Mouse (Mus musculus) neural tube, embryonic 12.5 days (tissue): ENCODE results near the gene Cited4. TPM values are rescaled to one million over a fixed set of nuclear protein-coding genes. Genes with fewer than 3 reads are reported as not detected.

ENCODE experiments used
- ATAC-seq: fragments of 200-750 bp; cut with Nextera tagmentation; 2 replicates; pipeline ENCODE4 v1.8.0; 2017; ENCODE audit warnings: low read depth, mild to moderate bottlenecking, moderate TSS enrichment, moderate library complexity; ENCODE audit not compliant: low FRiP score
- H3K27ac ChIP-seq: fragments of 300-500 bp; sonication (generic); 2 replicates; pipeline ENCODE4 v1.5.1; 2016
- H3K27me3 ChIP-seq: fragments of 300-500 bp; sonication (generic); replicated peaks from 2 replicates; pipeline ENCODE4 v1.6.1; 2016; ENCODE audit warnings: mild to moderate bottlenecking
- H3K36me3 ChIP-seq: fragments of 300-500 bp; sonication (generic); 2 replicates; pipeline ENCODE4 v1.6.1; 2016; ENCODE audit warnings: mild to moderate bottlenecking
- H3K4me1 ChIP-seq: fragments of 300-500 bp; sonication (generic); 2 replicates; pipeline ENCODE4 v1.6.1; 2016
- H3K4me2 ChIP-seq: fragments of 300-500 bp; sonication (generic); replicated peaks from 2 replicates; pipeline ENCODE4 v1.6.1; 2016; ENCODE audit warnings: mild to moderate bottlenecking
- H3K4me3 ChIP-seq: fragments of 300-500 bp; sonication (generic); 2 replicates; pipeline ENCODE4 v1.5.1; 2016
- H3K9ac ChIP-seq: fragments of 300-500 bp; sonication (generic); 2 replicates; pipeline ENCODE4 v1.6.1; 2016; ENCODE audit warnings: mild to moderate bottlenecking
- H3K9me3 ChIP-seq: fragments of 300-500 bp; sonication (generic); 2 replicates; pipeline ENCODE4 v1.6.1; 2016; ENCODE audit warnings: mild to moderate bottlenecking
- WGBS: fragments of 180-500 bp; shearing (Covaris S2); methylation state at CpG from one replicate; pipeline ENCODE4 v1.1.7; 2016; 5-methylcytosine and 5-hydroxymethylcytosine counted together
- polyA plus RNA-seq: library from polyadenylated mRNA; unstranded; fragments of >200 nt; fragmentation: Nextera tagmentation; extraction: Ambion mirVana; gene quantifications from 2 replicates; pipeline ENCODE4 v1.2.1, GENCODE M21; 2016

Gene Cited4
- polyA plus RNA-seq, 1 experiment from 2014 or later: 4.3 TPM

DNA sequence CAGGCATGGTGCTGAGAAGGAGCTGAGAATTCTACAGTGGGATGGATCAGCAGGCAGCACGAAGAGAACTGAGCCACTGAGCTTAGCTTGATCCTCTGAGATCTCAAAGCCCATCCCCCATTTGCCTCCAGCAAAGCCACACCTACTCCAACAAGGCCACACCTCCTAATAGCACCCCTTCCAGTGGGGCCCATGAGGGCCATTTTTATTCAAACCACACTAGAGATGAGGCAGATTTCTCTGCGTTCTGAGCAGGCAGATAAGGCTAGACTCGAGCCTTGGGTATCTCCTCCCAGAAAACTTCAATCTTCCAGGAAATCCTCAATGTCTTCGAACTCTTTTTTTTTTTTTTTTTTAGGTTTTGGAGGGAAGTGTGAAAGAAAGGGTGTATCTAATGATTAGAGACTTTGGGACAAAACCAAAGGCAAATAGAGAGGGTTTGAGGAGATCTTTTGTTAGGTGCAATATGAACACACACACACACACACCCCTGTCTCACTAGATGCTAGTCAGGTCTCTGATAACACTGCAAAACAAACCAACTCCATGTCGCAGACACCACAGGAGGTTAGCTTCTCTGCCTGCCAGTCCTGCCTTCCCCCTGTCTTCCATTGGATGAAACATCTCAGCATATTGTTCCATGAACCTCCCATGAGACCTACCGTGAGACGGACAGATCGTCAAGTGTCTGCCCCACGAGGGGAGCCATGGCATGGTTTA is 17.1 kb downstream of the Cited4 start:
- H3K4me2 ChIP-seq: no peak overlapping the region
- no peaks in the 10 kb centered on the region for H3K27me3 ChIP-seq
- no peaks in the 10 kb centered on the region for H3K36me3 ChIP-seq
- H3K27ac ChIP-seq: no peak overlapping the region
- no peak for ATAC-seq
- WGBS: 58% methylated on average over 9 of the region's 9 CpGs
- H3K4me1 ChIP-seq: no peaks in the 10 kb centered on the region; the same call in 1 of the 2 replicates
- H3K9me3 ChIP-seq: no peaks in the 10 kb centered on the region
- no peak overlapping the region for H3K4me3 ChIP-seq
- H3K9ac ChIP-seq: no peak overlapping the region

DNA sequence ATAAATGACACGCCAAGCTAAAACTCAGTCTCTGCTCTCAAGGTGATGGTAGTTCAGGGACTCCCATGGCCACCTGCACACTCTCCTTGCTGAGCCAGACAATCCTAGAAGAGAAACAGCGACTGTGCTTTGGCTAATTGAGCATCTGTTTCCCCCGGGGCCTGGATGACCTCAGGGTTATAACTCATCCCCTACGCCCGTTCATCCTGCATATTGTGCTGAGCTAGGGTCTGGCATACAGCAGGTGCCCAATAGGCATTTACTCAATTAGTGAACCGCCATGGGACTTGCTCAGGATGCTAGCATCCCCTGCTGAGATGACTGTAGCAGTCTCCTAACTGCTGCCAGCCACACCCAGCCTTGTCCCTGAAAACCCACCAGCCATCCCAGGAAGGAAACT is 20.9 kb downstream of the Cited4 start:
- H3K27ac ChIP-seq: no peak overlapping the region
- H3K4me3 ChIP-seq: no peak overlapping the region
- ATAC-seq: peak; percentile 61; the same call in 1 of the 2 replicates
- no peaks in the 10 kb centered on the region for H3K36me3 ChIP-seq
- no peaks in the 10 kb centered on the region; the same call in 1 of the 2 replicates for H3K4me1 ChIP-seq
- H3K4me2 ChIP-seq: no peak overlapping the region
- H3K27me3 ChIP-seq: 0 out of 2 replicates have a peak, but pooled peaks cover 4% of the 10 kb centered on the region
- H3K9ac ChIP-seq: no peak overlapping the region
- 25% methylated on average over 6 of the region's 6 CpGs for WGBS
- no peaks in the 10 kb centered on the region for H3K9me3 ChIP-seq

DNA sequence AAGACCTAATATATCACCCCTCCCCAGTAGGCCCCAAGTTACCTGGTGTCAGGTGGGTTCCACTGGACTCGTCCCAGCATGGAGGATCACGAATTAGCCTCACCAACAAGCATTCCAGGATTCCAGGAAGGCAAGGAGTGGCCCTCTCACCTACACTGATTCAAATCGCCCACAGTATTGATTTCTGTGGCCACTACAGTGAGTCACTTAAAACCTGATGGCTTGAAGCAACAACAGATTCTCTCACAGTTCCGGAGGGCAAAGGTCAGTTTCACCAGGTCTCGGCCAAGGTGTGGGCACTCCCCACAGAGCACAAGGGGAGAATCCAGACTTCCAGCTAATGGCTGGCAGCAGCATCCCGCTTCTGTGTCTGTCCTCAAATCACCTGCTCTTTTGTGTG is 22.9 kb downstream of the Cited4 start:
- H3K27me3 ChIP-seq: 0 out of 2 replicates have a peak, but pooled peaks cover 4% of the 10 kb centered on the region
- ATAC-seq: no peak
- H3K4me3 ChIP-seq: no peak overlapping the region
- no peaks in the 10 kb centered on the region for H3K36me3 ChIP-seq
- H3K9me3 ChIP-seq: no peaks in the 10 kb centered on the region
- H3K4me2 ChIP-seq: no peak overlapping the region
- no peak overlapping the region for H3K9ac ChIP-seq
- 79% methylated on average over 6 of the region's 6 CpGs for WGBS
- H3K27ac ChIP-seq: no peak overlapping the region
- no peaks in the 10 kb centered on the region; the same call in 1 of the 2 replicates for H3K4me1 ChIP-seq

DNA sequence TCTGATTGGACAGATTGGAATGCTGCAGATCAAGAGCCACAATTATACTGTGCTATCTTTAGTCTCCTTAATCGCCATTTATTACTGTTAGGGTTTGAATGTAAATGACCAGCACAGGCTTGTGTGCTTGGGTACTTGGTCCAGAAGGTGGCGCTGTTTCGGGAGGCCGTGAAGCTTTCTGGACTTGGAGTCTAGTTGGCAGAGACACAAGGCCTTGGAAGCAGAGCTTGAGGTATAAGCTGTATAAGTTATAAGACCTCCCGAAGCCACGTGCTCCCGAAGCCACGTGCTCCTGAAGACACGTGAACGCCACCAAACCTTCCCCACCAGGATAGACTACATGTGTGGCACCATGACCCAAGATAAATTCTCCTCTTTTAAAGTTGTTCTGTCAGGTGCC is 26.3 kb downstream of the Cited4 start:
- no peak for ATAC-seq
- 45% methylated on average over 10 of the region's 10 CpGs for WGBS
- no peaks in the 10 kb centered on the region for H3K36me3 ChIP-seq
- H3K27me3 ChIP-seq: peaks cover 18% of the 10 kb centered on the region
- H3K27ac ChIP-seq: no peak overlapping the region
- H3K4me3 ChIP-seq: no peak overlapping the region
- H3K4me2 ChIP-seq: no peak overlapping the region
- H3K4me1 ChIP-seq: 0 out of 2 replicates have a peak, but pooled peaks cover 2% of the 10 kb centered on the region
- no peaks in the 10 kb centered on the region for H3K9me3 ChIP-seq
- no peak overlapping the region for H3K9ac ChIP-seq

DNA sequence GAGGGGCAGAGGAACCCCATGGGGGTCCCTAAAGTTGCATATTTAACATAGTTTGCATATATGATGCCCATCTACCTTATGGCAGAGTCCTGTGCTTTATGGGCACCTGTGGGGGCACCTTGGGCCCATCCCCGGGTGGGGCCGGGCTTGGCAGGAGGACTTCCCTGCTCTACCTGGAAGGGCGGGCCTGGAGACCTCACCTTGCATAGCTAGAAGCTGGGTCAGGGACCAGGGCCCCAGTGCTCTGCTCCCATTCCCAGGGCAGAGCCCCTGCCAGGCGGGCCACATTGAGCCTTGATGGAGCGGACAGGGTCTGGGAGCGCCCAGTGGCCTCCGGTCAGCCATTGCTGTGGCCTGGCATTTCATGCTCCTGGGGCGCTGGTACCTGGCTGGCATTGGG is 31.0 kb downstream of the Cited4 start:
- H3K4me3 ChIP-seq: no peak overlapping the region
- no peak overlapping the region for H3K9ac ChIP-seq
- H3K9me3 ChIP-seq: no peaks in the 10 kb centered on the region
- no peaks in the 10 kb centered on the region for H3K36me3 ChIP-seq
- 86% methylated on average over 8 of the region's 8 CpGs for WGBS
- H3K4me1 ChIP-seq: 0 out of 2 replicates have a peak, but pooled peaks cover 6% of the 10 kb centered on the region
- peaks cover 37% of the 10 kb centered on the region for H3K27me3 ChIP-seq
- ATAC-seq: no peak
- no peak overlapping the region for H3K4me2 ChIP-seq
- no peak overlapping the region for H3K27ac ChIP-seq

DNA sequence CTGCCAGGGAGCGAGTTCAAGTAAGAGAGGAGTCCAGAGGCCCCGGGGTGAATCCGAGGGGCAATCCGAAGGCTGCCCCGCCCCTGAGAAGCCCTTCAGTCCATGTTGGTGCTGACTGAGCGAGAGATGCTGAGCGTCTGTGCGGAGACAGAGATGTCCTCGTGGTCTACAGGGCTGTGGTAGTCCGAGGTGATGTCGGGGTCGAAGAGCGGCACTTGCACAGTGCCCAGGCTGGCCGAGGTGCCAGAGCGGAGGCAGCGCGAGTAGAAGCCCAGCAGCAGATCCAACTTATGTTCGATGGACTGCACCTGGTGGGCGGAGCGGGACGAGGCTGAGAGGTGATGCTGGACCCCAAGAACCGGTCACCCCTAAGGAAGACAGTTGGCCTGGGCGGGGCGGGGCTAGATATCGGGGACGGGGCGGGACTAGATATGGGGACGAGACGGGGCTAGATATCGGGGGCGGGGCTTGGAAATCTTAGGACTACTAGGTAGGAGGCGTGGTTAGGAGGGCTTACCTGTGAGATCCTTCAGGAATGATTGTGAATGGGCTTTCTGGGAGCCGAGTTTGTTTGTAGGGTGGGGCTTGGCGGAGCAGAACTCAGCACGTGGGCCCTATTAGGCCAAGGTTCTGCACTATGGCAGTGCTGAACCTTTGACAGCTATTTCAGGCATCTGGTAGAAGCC is 31.6 kb downstream of the Cited4 start:
- H3K27me3 ChIP-seq: peaks cover 39% of the 10 kb centered on the region
- no peak overlapping the region for H3K9ac ChIP-seq
- peak overlapping the region; percentile 33 for H3K4me2 ChIP-seq
- no peak for ATAC-seq
- no peaks in the 10 kb centered on the region for H3K36me3 ChIP-seq
- 0 out of 2 replicates have a peak, but pooled peaks cover 6% of the 10 kb centered on the region for H3K4me1 ChIP-seq
- WGBS: 14% methylated on average over 35 of the region's 35 CpGs
- H3K4me3 ChIP-seq: no peak overlapping the region
- H3K9me3 ChIP-seq: no peaks in the 10 kb centered on the region
- H3K27ac ChIP-seq: no peak overlapping the region

DNA sequence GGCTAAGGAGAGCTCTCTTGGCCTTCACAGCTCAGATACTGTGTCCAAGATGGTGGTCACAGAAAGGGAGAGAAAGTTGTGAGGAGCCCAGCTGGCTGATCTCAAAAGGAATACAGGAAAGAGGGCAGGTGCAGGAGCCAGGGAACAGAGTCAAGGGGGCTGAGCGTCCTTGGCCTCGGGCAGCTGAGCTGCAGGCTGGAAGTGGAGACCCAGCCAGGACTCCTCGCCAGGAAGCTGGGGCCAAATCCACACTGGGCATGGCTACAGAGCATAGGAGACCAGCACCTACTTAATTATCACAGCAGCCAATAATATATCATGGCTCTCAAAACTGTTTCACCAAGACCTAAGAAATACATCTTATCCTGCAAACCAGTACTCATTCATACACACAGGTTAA is 34.8 kb downstream of the Cited4 start:
- 0 out of 2 replicates have a peak, but pooled peaks cover 6% of the 10 kb centered on the region for H3K4me1 ChIP-seq
- WGBS: 85% methylated on average over 3 of the region's 3 CpGs
- peaks cover 41% of the 10 kb centered on the region for H3K27me3 ChIP-seq
- ATAC-seq: no peak
- no peak overlapping the region for H3K27ac ChIP-seq
- H3K4me2 ChIP-seq: no peak overlapping the region
- H3K4me3 ChIP-seq: no peak overlapping the region
- H3K9ac ChIP-seq: no peak overlapping the region
- H3K36me3 ChIP-seq: no peaks in the 10 kb centered on the region
- no peaks in the 10 kb centered on the region for H3K9me3 ChIP-seq

DNA sequence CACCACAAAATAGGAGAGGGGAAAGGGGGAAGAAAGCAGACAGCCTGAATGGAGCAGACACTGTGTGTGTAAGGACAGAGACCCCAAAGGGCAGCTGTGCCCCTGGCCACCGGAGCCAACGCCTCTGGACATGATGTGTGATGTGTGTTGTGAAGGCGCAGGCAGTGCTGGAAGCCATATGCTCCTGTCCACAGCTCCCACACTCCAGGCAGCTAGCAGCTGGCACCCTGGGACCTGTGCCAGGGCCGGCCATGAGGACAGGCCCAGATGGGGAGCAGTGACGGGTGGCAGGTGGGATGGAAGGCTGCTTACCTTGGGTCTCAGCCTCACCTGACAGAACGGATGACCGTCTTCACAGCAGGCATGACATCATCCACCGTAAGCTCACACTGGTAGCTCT is 35.7 kb downstream of the Cited4 start:
- 90% methylated on average over 8 of the region's 8 CpGs for WGBS
- Histone ChIP-seq H3K27ac (no peak overlapping the region), H3K4me3 (no peak overlapping the region), H3K4me1 (0 out of 2 replicates have a peak, but pooled peaks cover 6% of the 10 kb centered on the region), H3K9ac (no peak overlapping the region), H3K9me3 (no peaks in the 10 kb centered on the region), H3K27me3 (peaks cover 33% of the 10 kb centered on the region), H3K36me3 (no peaks in the 10 kb centered on the region), H3K4me2 (no peak overlapping the region)
- no peak for ATAC-seq

DNA sequence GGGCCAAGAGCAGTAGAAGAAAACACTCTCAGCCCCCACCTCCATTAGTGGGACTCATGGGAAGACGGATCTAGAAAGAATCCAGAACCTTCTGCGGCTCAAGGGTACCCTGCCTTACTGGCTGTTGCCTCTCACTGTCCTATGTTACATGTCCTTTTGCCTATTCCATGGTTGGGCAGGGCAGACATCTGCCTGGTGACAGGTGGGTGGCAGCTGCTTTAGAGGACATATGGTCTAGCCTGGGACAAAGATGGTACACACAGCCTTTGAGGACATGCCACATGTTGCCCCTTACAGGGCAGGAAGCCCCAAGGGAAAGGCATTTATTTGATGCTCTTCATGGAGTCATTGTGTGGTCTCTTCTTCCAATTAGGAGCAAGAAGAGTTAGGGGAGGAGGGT is 36.1 kb downstream of the Cited4 start:
- H3K36me3 ChIP-seq: no peaks in the 10 kb centered on the region
- peaks cover 29% of the 10 kb centered on the region for H3K27me3 ChIP-seq
- no peak overlapping the region for H3K9ac ChIP-seq
- ATAC-seq: no peak
- no peaks in the 10 kb centered on the region for H3K9me3 ChIP-seq
- no peak overlapping the region for H3K27ac ChIP-seq
- H3K4me3 ChIP-seq: no peak overlapping the region
- 93% methylated on average over 2 of the region's 2 CpGs for WGBS
- H3K4me1 ChIP-seq: 0 out of 2 replicates have a peak, but pooled peaks cover 6% of the 10 kb centered on the region
- H3K4me2 ChIP-seq: no peak overlapping the region

DNA sequence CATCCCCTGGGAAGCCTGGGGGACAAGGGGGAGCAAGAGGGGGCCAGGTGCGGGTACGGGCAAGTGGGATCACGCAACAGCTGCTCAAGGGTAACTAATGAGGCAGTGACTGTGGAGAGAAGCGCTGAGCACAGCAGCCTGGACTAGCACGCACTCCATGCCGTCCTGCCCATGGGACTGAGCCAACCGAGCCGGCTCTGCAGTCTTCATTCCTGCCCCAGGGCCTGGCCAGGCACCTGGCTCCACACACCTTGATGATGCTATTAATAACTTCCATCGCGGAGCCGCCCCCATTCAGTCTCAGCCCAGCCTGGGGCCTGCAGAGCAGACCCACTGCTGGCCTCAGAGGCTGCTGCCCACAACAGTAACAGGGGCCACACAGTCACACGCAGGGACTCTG is 45.9 kb downstream of the Cited4 start:
- 75% methylated on average over 12 of the region's 12 CpGs for WGBS
- Histone ChIP-seq H3K4me2 (no peak overlapping the region), H3K9me3 (no peaks in the 10 kb centered on the region), H3K4me1 (peaks cover 26% of the 10 kb centered on the region), H3K4me3 (no peak overlapping the region), H3K36me3 (no peaks in the 10 kb centered on the region), H3K9ac (no peak overlapping the region), H3K27ac (no peak overlapping the region), H3K27me3 (peaks cover 18% of the 10 kb centered on the region)
- no peak for ATAC-seq

DNA sequence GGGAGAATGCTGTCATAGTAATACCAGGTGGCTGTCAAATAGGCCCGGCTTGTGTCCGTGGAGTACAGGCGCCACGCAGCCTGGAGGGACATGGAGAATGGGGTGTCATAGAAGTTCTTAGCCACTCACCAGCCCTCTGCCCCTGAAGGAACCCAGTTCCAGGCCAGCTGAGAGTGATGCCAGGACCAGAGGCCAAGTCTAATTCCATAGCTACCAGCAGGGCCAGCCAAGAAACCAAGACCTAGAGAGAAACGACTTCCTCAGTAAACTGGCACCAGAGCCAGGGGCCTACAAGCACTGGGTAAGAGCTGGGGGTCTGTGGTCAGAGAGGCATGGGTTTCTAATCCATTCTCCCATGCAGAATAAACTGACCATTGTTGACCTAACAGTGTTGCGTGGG is 46.6 kb downstream of the Cited4 start:
- no peak overlapping the region for H3K4me3 ChIP-seq
- H3K27me3 ChIP-seq: peaks cover 25% of the 10 kb centered on the region
- no peak overlapping the region for H3K27ac ChIP-seq
- H3K36me3 ChIP-seq: no peaks in the 10 kb centered on the region
- peaks cover 26% of the 10 kb centered on the region for H3K4me1 ChIP-seq
- WGBS: 91% methylated on average over 6 of the region's 6 CpGs
- H3K9ac ChIP-seq: no peak overlapping the region
- H3K4me2 ChIP-seq: no peak overlapping the region
- H3K9me3 ChIP-seq: no peaks in the 10 kb centered on the region
- ATAC-seq: no peak

DNA sequence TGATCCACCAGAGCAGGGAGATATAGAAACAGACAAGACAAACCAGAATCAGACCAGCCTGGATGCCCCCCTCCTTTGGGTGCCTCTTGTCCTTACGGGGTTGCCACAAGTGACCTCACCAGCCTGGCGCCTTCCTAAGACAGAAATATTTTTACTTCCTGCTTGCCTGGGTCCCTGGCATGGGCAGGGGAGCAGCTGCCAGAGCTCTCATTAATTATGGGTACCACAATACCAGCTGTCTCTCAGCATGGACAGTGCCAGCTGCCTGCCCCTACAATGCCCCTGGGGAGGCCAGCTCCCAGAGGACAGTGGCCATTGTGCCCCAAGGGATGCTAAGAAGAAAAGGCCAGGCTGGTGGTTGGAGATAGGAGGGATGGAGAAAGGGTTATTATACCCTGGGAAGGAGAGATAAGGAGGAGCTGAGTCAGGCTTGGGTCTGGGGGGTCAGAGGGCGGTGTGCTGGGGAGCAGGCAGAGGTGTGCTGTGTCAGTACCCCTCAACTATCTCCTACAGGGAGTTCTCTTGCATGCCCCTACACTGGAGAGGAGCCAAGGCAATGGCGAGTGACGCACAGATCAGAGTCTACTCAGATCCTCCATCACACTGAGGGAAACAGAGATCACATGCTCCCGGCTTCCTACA is 47.6 kb downstream of the Cited4 start:
- H3K9me3 ChIP-seq: no peaks in the 10 kb centered on the region
- 81% methylated on average over 6 of the region's 6 CpGs for WGBS
- H3K36me3 ChIP-seq: no peaks in the 10 kb centered on the region
- no peak overlapping the region for H3K4me3 ChIP-seq
- peaks cover 21% of the 10 kb centered on the region for H3K4me1 ChIP-seq
- ATAC-seq: no peak
- no peak overlapping the region for H3K9ac ChIP-seq
- no peak overlapping the region for H3K27ac ChIP-seq
- H3K27me3 ChIP-seq: peaks cover 28% of the 10 kb centered on the region
- H3K4me2 ChIP-seq: no peak overlapping the region
